Mouse (Mus musculus): ENCODE measurements around the gene Stk40. TPM values are rescaled to one million over a fixed set of nuclear protein-coding genes. Genes with fewer than 3 reads are reported as not detected.
"Not testable (repeated sequence)": the region's sequence is repeated elsewhere in the genome, so short reads cannot be mapped to it uniquely, and the experiment has no call there.

Gene Stk40
- polyA plus RNA-seq, 1 experiment from 2014 or later: 47.2 TPM

GRCm38 (mm10) chr4:126168851-126169250 lies 65.1 kb downstream of the Stk40 start:
- 92% methylated on average over 6 of the region's 6 CpGs for WGBS
- no peak for DNase-seq (ENCODE audit: low spot score)

GRCm38 (mm10) chr4:126170737-126171136 lies 67.0 kb downstream of the Stk40 start:
- H3K9me3 ChIP-seq; DNase-seq (ENCODE audit: low spot score); H3K27me3 ChIP-seq (ENCODE audit: insufficient read depth, poor library complexity, severe bottlenecking); H3K4me1 ChIP-seq (replicated peaks); H3K4me3 ChIP-seq; H3K27ac ChIP-seq: not testable (repeated sequence)
- H3K36me3 ChIP-seq: peaks cover 100% of the 10 kb centered on the region
- 94% methylated on average over 5 of the region's 5 CpGs for whole genome bisulfite sequencing

More at GRCm38 (mm10) chr4:126168851-126169250, 65.1 kb downstream of the Stk40 start:
- no peak overlapping the region for H3K27ac ChIP-seq
- no peak overlapping the region for H3K4me3 ChIP-seq
- peaks cover 90% of the 10 kb centered on the region for H3K36me3 ChIP-seq
- H3K4me1 ChIP-seq (replicated peaks): no peaks in the 10 kb centered on the region; the same call in 1 of the 2 replicates
- no peaks in the 10 kb centered on the region for H3K9me3 ChIP-seq
- H3K27me3 ChIP-seq (ENCODE audit: insufficient read depth, poor library complexity, severe bottlenecking): no peaks in the 10 kb centered on the region

GRCm38 (mm10) chr4:126173800-126174199 lies 70.0 kb downstream of the Stk40 start:
- no peaks in the 10 kb centered on the region for H3K4me1 ChIP-seq (replicated peaks)
- no peaks in the 10 kb centered on the region for H3K27me3 ChIP-seq (ENCODE audit: insufficient read depth, poor library complexity, severe bottlenecking)
- peaks cover 95% of the 10 kb centered on the region for H3K36me3 ChIP-seq
- 95% methylated on average over 5 of the region's 5 CpGs for WGBS
- H3K4me3 ChIP-seq: no peak overlapping the region
- no peak overlapping the region for H3K27ac ChIP-seq
- no peaks in the 10 kb centered on the region for H3K9me3 ChIP-seq
- DNase-seq (ENCODE audit: low spot score): no peak

DNA sequence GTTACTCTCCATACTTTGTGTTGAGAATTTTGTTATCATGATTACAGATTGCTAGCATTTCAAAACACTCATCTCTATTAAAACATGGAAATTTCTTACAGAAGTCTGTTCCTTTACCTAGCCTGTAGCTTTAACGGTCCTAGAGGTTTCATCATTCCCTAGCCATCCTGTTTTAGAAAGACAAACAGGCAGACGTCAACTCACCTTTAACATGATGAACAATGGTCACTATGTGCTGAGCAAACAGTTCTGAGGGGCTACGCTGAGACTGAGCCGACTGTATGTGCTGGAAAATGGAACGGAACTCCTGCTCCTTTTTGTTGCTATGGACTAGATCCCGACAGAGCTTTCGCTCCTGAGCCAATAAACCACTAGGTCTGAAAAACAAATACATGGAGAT lies 72.2 kb downstream of the Stk40 start:
- H3K4me3 ChIP-seq; H3K27ac ChIP-seq; H3K27me3 ChIP-seq (ENCODE audit: insufficient read depth, poor library complexity, severe bottlenecking); DNase-seq (ENCODE audit: low spot score); H3K9me3 ChIP-seq; H3K4me1 ChIP-seq (replicated peaks): not testable (repeated sequence)
- peaks cover 95% of the 10 kb centered on the region for H3K36me3 ChIP-seq
- 93% methylated on average over 7 of the region's 7 CpGs for WGBS

DNA sequence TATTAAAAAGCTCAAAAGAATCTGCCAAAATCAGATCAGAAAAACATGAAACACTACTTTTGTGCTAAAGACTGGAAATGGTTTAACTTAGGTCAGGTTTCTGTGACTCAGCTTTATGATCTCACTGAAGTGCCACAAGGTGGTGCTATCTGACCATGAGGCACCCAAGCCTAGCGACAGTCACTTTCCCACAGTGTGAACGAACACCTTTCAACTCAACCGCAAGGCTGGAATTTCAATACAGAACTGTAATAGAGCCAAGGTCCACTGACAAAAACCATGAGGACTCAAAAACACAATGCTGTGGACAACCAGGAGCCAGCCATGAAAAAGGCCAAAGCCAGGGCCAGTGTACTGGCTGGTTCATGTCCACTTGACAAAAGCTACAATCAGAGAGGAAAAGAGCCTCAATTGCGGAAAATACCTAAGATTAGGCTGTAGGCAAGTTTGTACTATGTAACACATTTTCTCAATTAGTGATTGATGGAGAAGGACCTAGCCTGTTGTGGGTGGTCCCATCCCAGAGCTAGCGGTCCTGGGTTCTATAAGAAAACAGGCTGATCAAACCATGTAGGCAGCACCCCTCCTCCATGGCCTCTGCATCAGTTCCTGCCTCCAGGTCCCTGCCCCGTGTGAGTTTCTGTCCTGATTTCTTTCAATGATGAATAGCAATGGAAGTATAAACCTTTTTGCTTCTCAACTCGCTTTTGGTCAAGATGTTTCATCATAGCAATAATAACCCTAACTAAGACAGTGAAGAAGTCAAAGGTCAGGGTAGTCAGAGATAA lies 77.6 kb downstream of the Stk40 start:
- WGBS: 80% methylated on average over 7 of the region's 7 CpGs

GRCm38 (mm10) chr4:126183034-126183433 lies 79.3 kb downstream of the Stk40 start:
- Histone ChIP-seq H3K4me1 (replicated peaks) (0 out of 2 replicates have a peak, but pooled peaks cover 3% of the 10 kb centered on the region), H3K27me3 (ENCODE audit: insufficient read depth, poor library complexity, severe bottlenecking) (no peaks in the 10 kb centered on the region), H3K27ac (no peak overlapping the region), H3K9me3 (no peaks in the 10 kb centered on the region), H3K4me3 (no peak overlapping the region), H3K36me3 (peaks cover 96% of the 10 kb centered on the region)
- WGBS: 94% methylated on average over 5 of the region's 5 CpGs
- DNase-seq (ENCODE audit: low spot score): no peak

More for the DNA sequence above, 77.6 kb downstream of the Stk40 start:
- Histone ChIP-seq H3K4me3 (no peak overlapping the region), H3K9me3 (no peaks in the 10 kb centered on the region), H3K27ac (no peak overlapping the region), H3K36me3 (peaks cover 93% of the 10 kb centered on the region), H3K27me3 (ENCODE audit: insufficient read depth, poor library complexity, severe bottlenecking) (no peaks in the 10 kb centered on the region), H3K4me1 (replicated peaks) (0 out of 2 replicates have a peak, but pooled peaks cover 3% of the 10 kb centered on the region)
- DNase-seq (ENCODE audit: low spot score): peak; percentile 18

GRCm38 (mm10) chr4:126187096-126187495 lies 83.3 kb downstream of the Stk40 start:
- Histone ChIP-seq H3K36me3 (peaks cover 96% of the 10 kb centered on the region), H3K27me3 (ENCODE audit: insufficient read depth, poor library complexity, severe bottlenecking) (no peaks in the 10 kb centered on the region), H3K4me3 (no peak overlapping the region), H3K9me3 (no peaks in the 10 kb centered on the region), H3K4me1 (replicated peaks) (no peaks in the 10 kb centered on the region), H3K27ac (no peak overlapping the region)
- no peak for DNase-seq (ENCODE audit: low spot score)
- WGBS: 96% methylated on average over 3 of the region's 3 CpGs

Other genes starting within 250 kb of the Stk40 start
- 0.70 and 1.1 TPM in 2 replicates for gene Csf3r, start 79.4 kb upstream of the Stk40 start, polyA plus RNA-seq (2016; fragmentation: Nextera tagmentation; extraction: Ambion mirVana)
- 139 and 147 TPM in 2 replicates for gene Mrps15, start 57.0 kb upstream of the Stk40 start, polyA plus RNA-seq (2016; fragmentation: Nextera tagmentation; extraction: Ambion mirVana)
- gene Oscp1, start 45.4 kb upstream of the Stk40 start, polyA plus RNA-seq (2016; fragmentation: Nextera tagmentation; extraction: Ambion mirVana): 27.7 and 30.9 TPM in 2 replicates
- gene Lsm10, start 7.3 kb upstream of the Stk40 start, polyA plus RNA-seq (2016; fragmentation: Nextera tagmentation; extraction: Ambion mirVana): 46.8 and 49.1 TPM in 2 replicates
- 29.8 and 35.3 TPM in 2 replicates for gene Eva1b, start 43.8 kb downstream of the Stk40 start, polyA plus RNA-seq (2016; fragmentation: Nextera tagmentation; extraction: Ambion mirVana)
- gene Sh3d21, start 59.5 kb downstream of the Stk40 start, polyA plus RNA-seq (2016; fragmentation: Nextera tagmentation; extraction: Ambion mirVana): 1.3 and 2.3 TPM in 2 replicates
- gene Thrap3, start 98.8 kb downstream of the Stk40 start, polyA plus RNA-seq (2016; fragmentation: Nextera tagmentation; extraction: Ambion mirVana): 230 and 252 TPM in 2 replicates
- 64.8 and 99.0 TPM in 2 replicates for gene Map7d1, start 152.4 kb downstream of the Stk40 start, polyA plus RNA-seq (2016; fragmentation: Nextera tagmentation; extraction: Ambion mirVana)
- 95.4 and 101 TPM in 2 replicates for gene Trappc3, start 158.4 kb downstream of the Stk40 start, polyA plus RNA-seq (2016; fragmentation: Nextera tagmentation; extraction: Ambion mirVana)
- gene Col8a2, start 182.8 kb downstream of the Stk40 start, polyA plus RNA-seq (2016; fragmentation: Nextera tagmentation; extraction: Ambion mirVana): 6.1 and 18.5 TPM in 2 replicates
- 88.2 and 89.5 TPM in 2 replicates for gene Adprhl2, start 217.7 kb downstream of the Stk40 start, polyA plus RNA-seq (2016; fragmentation: Nextera tagmentation; extraction: Ambion mirVana)
- 2.3 and 2.7 TPM in 2 replicates for gene Tekt2, start 221.7 kb downstream of the Stk40 start, polyA plus RNA-seq (2016; fragmentation: Nextera tagmentation; extraction: Ambion mirVana)

Data from hindbrain, embryonic 10.5 days (tissue).